Mouse (Mus musculus) neural tube, embryonic 14.5 days (tissue): ENCODE measurements around the gene Tns4. TPM values are rescaled to one million over a fixed set of nuclear protein-coding genes. Genes with fewer than 3 reads are reported as not detected.

ENCODE experiments used
- ATAC-seq: fragments of 200-750 bp; cut with Nextera tagmentation; 2 replicates; pipeline ENCODE4 v1.8.0; 2017; ENCODE audit warnings: low read depth, mild to moderate bottlenecking, moderate TSS enrichment, moderate library complexity
- H3K27ac ChIP-seq: fragments of 300-500 bp; sonication (generic); 2 replicates; pipeline ENCODE4 v1.5.1; 2014; ENCODE audit warnings: low read depth, mild to moderate bottlenecking, control low read depth, low read length, moderate library complexity, mixed read lengths
- H3K27me3 ChIP-seq: fragments of 300-500 bp; sonication (generic); 2 replicates; pipeline ENCODE4 v1.6.1; 2014; ENCODE audit warnings: low read length; ENCODE audit not compliant: control insufficient read depth, insufficient read depth
- H3K36me3 ChIP-seq: fragments of 300-500 bp; sonication (generic); 2 replicates; pipeline ENCODE4 v1.6.1; 2014; ENCODE audit warnings: low read length, mixed read lengths; ENCODE audit not compliant: control insufficient read depth, insufficient read depth
- H3K4me1 ChIP-seq: fragments of 300-500 bp; sonication (generic); 2 replicates; pipeline ENCODE4 v1.6.1; 2014; ENCODE audit warnings: low read length; ENCODE audit not compliant: control insufficient read depth, insufficient read depth
- H3K4me2 ChIP-seq: fragments of 300-500 bp; sonication (generic); 2 replicates; pipeline ENCODE4 v1.6.1; 2014; ENCODE audit warnings: mild to moderate bottlenecking, low read depth, low read length, control low read depth
- H3K4me3 ChIP-seq: fragments of 300-500 bp; sonication (generic); 2 replicates; pipeline ENCODE4 v1.5.1; 2014; ENCODE audit warnings: low read depth, low read length, control low read depth, mixed read lengths
- H3K9ac ChIP-seq: fragments of 300-500 bp; sonication (generic); replicated peaks from 2 replicates; pipeline ENCODE4 v1.6.1; 2014; ENCODE audit warnings: low read depth, mild to moderate bottlenecking, control low read depth, low read length, mixed read lengths
- H3K9me3 ChIP-seq: fragments of 300-500 bp; sonication (generic); 2 replicates; pipeline ENCODE4 v1.6.1; 2016; ENCODE audit warnings: low read length; ENCODE audit not compliant: control insufficient read depth
- WGBS: fragments of 180-500 bp; shearing (Covaris S2); extraction: QIAGEN DNeasy Blood & Tissue Kit; methylation state at CpG from one replicate; pipeline ENCODE4 v1.1.7; 2014; 5-methylcytosine and 5-hydroxymethylcytosine counted together
- polyA plus RNA-seq: library from polyadenylated mRNA; unstranded; fragments of >200 nt; fragmentation: Nextera tagmentation; extraction: Ambion mirVana; gene quantifications from 2 replicates; pipeline ENCODE4 v1.2.1, GENCODE M21; 2014

Tns4 gene
- polyA plus RNA-seq, 1 experiment from 2014 or later: not detected

DNA sequence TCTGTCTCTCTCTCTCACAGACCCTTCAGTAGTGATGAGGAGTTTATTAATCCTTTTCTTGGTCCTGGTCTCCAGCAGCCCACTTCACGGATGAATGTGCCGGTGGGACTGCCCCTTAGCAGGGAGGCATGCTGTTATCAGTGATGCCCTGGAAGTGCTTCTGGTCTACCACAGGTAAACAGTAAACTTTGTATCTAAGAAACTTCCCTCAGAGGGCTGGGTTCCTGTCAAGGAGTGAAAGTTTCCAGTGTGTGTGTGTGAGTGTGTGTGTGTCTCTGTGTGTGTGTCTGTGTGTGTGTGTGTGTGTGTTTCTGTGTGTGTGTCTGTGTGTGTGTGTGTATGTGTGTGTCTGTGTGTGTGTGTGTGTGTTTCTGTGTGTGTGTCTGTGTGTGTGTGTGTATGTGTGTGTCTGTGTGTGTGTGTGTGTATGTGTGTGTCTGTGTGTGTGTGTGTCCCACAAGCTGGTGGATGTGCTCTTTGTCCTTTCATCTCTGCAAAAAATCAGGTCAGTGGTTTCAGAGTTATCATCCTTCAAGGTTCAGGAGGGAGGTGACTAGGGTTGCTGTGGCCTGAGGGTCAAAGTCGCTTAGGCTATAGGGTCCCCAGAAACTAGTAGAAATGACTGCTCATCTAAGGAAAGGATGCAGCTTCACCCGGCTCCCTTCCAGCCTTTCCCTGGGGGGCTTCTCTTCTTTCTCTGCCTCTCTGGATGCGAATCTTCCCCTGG is 41.8 kb upstream of the Tns4 start:
- no peaks in the 10 kb centered on the region for H3K27me3 ChIP-seq
- H3K27ac ChIP-seq: no peak overlapping the region
- ATAC-seq: no peak
- no peaks in the 10 kb centered on the region for H3K36me3 ChIP-seq
- H3K4me1 ChIP-seq: peaks cover 12% of the 10 kb centered on the region
- H3K9me3 ChIP-seq: no peaks in the 10 kb centered on the region
- H3K9ac ChIP-seq: no peak overlapping the region
- WGBS: 65% methylated on average over 5 of the region's 5 CpGs
- no peak overlapping the region for H3K4me2 ChIP-seq
- H3K4me3 ChIP-seq: no peak overlapping the region

DNA sequence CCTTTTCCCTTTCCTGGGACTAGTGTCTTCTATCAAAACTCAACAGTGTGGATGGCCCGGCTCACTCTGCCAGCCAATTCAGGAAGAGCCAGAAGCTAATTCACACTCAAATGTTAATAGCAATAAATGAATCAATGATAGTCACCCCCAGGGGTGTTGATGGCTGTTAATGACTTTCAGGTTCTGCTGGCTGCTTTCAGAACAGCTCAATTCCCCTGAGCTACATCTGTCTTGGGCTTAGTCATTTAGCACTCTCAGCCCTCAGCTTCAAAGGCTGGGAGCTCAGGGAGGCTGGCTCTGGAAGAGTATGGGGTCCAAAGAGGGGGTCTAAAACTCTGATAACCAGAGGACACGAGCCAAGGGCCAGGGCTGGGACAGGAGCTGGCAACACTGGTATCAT is 40.2 kb upstream of the Tns4 start:
- ATAC-seq: peak; percentile 57; the same call in 1 of the 2 replicates
- H3K4me2 ChIP-seq: no peak overlapping the region
- H3K4me3 ChIP-seq: no peak overlapping the region
- H3K4me1 ChIP-seq: peaks cover 12% of the 10 kb centered on the region
- H3K9ac ChIP-seq: no peak overlapping the region
- WGBS: 2% methylated on average over 2 of the region's 2 CpGs
- no peaks in the 10 kb centered on the region for H3K27me3 ChIP-seq
- no peaks in the 10 kb centered on the region for H3K36me3 ChIP-seq
- H3K27ac ChIP-seq: no peak overlapping the region
- no peaks in the 10 kb centered on the region for H3K9me3 ChIP-seq

DNA sequence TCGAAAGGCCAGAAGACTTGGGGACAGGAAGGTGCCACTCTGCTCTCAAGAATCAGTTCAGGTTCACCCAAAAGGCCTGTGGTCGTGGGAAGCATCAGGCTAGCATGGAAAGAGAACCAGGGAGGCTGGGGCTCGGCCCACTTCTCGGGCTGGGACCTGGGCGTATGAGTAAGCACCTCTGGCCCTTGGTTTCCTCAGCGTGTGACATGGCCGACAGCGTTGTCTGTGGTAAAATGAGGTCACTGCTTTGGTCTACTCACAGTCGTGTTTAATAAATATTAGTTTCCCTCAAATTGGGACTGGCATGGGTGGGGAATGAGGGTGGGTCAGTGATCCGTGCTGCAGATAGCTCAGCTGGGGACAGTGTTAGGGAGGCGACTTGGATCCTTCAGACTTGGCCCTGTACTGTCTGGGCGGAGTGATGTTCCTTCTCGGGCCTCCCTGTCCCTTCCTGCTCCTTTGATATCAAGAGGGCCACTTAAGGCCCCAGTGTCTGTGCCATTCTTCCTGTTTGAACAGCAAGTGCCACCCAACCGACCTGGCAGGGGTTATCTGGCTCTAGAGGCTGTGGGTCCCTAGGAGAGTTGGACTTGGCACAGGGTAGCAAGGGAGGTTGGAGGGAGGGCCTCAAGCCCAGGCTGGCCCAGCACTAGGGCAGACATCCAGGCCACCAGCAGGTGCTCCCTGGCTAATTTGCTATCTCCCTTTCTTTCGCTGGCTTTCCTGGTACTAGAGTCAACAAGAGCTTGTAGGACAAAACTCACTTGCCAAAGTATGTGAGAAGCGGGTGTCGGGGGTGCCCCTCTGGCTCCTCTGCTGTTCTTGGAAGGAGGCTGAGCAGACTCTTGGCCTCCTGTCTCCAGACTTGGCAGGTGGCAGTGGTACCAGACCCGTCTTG is 38.9 kb upstream of the Tns4 start:
- Histone ChIP-seq H3K9me3 (no peaks in the 10 kb centered on the region), H3K4me1 (peaks cover 12% of the 10 kb centered on the region), H3K4me2 (no peak overlapping the region), H3K4me3 (no peak overlapping the region), H3K27me3 (no peaks in the 10 kb centered on the region), H3K9ac (no peak overlapping the region), H3K27ac (no peak overlapping the region), H3K36me3 (no peaks in the 10 kb centered on the region)
- ATAC-seq: no peak
- WGBS: 87% methylated on average over 18 of the region's 18 CpGs

DNA sequence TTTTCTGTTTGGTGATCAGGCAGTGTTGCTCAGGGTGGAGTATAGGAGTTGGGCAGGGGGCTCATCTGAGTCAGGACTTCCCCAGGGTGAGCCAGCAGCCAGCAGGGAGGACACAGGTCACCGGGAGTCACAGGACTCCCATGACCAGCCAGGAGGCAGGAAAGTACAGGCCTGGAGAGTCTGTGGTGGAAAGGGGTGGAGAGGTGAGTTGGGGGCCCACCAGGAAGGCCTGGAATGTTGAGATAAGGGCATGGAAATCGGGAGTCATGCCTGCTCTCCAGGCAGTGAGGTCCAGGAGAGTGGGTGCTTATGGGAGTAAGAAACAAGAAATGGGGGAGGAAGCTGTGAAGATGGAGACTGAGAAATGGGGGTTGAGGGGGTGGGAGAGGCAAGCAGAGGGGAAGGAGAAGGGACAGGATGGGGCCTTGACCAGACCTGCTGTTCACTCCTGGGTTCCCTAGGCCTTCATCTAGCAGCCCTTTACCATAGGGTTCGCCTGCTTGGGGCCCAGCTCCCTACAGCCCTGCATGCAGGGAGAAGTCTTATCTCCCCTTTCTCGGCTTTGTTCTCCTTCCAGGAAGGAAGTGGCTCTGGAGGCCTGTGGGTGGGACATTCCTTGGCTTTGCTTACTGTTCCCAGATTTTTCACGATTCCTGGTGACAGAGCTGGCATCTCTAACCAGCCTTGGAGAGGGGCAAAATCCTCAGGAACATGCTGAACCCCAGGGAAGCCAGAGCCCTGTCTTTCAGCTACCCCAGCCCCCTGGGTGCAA is 37.6 kb upstream of the Tns4 start:
- no peaks in the 10 kb centered on the region for H3K36me3 ChIP-seq
- 60% methylated on average over 5 of the region's 5 CpGs for WGBS
- H3K4me3 ChIP-seq: no peak overlapping the region
- H3K27me3 ChIP-seq: no peaks in the 10 kb centered on the region
- no peaks in the 10 kb centered on the region for H3K9me3 ChIP-seq
- ATAC-seq: no peak
- no peak overlapping the region for H3K27ac ChIP-seq
- no peak overlapping the region for H3K4me2 ChIP-seq
- H3K4me1 ChIP-seq: peaks cover 3% of the 10 kb centered on the region
- no peak overlapping the region for H3K9ac ChIP-seq

DNA sequence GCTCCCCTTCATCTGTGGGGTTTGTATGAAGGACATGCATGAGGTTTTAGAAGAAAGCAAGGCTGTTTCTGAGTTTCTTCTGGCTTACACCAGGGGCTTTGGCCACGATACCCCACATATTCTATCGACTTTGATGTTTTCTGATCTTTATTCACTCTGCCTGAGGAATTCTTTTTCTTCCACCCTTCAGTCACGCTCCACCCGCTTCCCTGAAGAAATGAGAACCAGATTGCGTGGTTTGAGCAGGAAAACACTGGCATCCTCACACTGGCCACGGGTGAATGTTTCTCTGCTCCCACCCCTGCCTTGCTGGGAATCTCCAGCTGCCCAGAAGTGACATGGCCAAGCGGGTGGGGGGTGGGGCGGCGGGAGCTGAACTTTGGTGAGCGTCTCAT is 35.5 kb upstream of the Tns4 start:
- Histone ChIP-seq H3K27me3 (no peaks in the 10 kb centered on the region), H3K27ac (no peak overlapping the region), H3K4me2 (no peak overlapping the region), H3K9me3 (no peaks in the 10 kb centered on the region), H3K4me3 (no peak overlapping the region), H3K36me3 (no peaks in the 10 kb centered on the region), H3K4me1 (peaks cover 4% of the 10 kb centered on the region; the same call in 1 of the 2 replicates), H3K9ac (no peak overlapping the region)
- no peak for ATAC-seq
- 51% methylated on average over 10 of the region's 10 CpGs for WGBS

DNA sequence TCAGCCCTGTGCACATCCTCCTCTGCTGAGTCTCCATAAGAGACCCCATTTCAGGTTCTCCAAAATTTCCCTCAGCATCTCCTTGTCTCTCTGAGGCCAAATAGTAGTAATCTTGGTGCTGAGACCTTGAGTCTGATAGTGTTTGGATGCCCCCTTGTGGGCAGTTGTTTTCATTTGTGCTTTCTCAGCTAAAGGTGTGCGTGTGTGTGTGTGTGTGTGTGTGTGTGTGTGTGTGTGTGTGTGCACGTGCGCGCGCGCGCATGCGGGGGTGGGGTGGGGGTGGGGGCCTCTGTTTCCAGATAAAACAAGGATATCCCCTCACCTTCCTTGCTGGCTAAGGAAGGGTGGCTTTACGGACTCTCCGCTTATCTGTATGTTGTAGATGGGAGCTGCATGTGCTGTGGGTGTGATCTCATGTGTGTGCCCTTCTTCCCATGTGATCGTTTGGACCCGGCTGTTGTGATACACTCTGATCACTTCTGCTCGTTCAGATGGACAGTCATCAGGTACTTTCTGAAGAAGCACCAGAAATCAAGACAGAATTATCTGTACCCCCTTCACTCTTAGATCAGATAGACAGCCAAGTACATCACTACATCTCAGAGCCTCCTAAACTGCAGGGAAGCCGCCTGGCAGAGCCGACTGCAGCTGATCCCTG is 35.0 kb upstream of the Tns4 start:
- Histone ChIP-seq H3K36me3 (no peaks in the 10 kb centered on the region), H3K27ac (no peak overlapping the region), H3K9ac (no peak overlapping the region), H3K4me2 (no peak overlapping the region), H3K4me1 (peaks cover 4% of the 10 kb centered on the region; the same call in 1 of the 2 replicates), H3K4me3 (no peak overlapping the region), H3K9me3 (no peaks in the 10 kb centered on the region), H3K27me3 (no peaks in the 10 kb centered on the region)
- WGBS: 56% methylated on average over 15 of the region's 15 CpGs
- ATAC-seq: no peak

DNA sequence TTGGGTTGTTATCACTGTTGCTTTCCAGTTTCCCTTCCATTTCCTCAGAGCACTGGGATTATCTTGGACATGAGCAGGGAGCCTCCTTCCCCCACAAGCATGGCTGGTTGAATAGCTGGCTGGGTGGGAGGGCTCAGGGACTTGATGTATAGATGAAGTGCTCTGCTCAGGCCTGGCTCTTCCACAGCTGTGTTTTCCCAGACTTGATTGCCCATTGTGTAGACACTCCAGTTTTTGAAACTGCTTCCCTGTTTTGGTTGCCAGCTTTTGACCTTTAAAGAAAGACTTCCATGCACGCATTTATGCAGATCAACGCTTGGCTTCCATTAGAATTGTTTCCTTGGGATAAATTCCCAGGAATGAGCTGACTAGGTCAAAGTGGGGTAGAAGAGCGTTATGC is 33.6 kb upstream of the Tns4 start:
- H3K9ac ChIP-seq: no peak overlapping the region
- no peak overlapping the region for H3K4me2 ChIP-seq
- H3K4me3 ChIP-seq: no peak overlapping the region
- H3K4me1 ChIP-seq: peaks cover 4% of the 10 kb centered on the region; the same call in 1 of the 2 replicates
- H3K27ac ChIP-seq: no peak overlapping the region
- H3K36me3 ChIP-seq: no peaks in the 10 kb centered on the region
- ATAC-seq: no peak
- no peaks in the 10 kb centered on the region for H3K9me3 ChIP-seq
- H3K27me3 ChIP-seq: no peaks in the 10 kb centered on the region
- WGBS: 28% methylated on average over 3 of the region's 3 CpGs

DNA sequence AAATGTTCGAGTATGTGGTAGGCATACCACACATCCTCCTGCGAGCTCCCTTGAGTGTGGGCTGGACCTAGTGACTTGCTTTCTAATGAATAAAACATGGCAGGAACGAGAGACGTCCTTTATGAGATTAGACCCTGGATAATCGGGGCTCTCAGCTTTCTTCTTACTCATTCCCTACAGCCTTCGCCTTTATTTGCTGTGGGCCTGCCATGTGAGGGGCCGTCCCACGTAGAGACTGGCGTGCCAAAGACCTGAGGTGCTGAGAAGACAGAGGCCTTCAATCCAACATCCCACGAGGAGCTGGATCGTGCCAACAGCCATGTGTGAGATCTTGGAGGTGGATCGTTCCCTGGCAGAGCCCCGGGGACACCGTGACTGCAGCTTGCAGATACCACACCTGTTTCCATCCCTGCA is 32.1 kb upstream of the Tns4 start:
- H3K9me3 ChIP-seq: no peaks in the 10 kb centered on the region
- no peaks in the 10 kb centered on the region for H3K27me3 ChIP-seq
- peaks cover 4% of the 10 kb centered on the region; the same call in 1 of the 2 replicates for H3K4me1 ChIP-seq
- no peaks in the 10 kb centered on the region for H3K36me3 ChIP-seq
- no peak for ATAC-seq
- H3K4me2 ChIP-seq: no peak overlapping the region
- no peak overlapping the region for H3K4me3 ChIP-seq
- no peak overlapping the region for H3K27ac ChIP-seq
- no peak overlapping the region for H3K9ac ChIP-seq
- 50% methylated on average over 14 of the region's 14 CpGs for WGBS
